Mouse (Mus musculus) lung, adult 2 months (tissue): ENCODE data around the gene Pcdh15.

Experiments used
- CTCF ChIP-seq: fragments of 200-500 bp; IDR thresholded peaks from 2 replicates; pipeline ENCODE4 v1.5.1; 2011; ENCODE audit warnings: mild to moderate bottlenecking, low read length, control low read depth; ENCODE audit not compliant: insufficient read depth
- POLR2A ChIP-seq: fragments of 200-500 bp; IDR thresholded peaks from 2 replicates; pipeline ENCODE4 v1.6.1; 2011; ENCODE audit warnings: low read depth, mild to moderate bottlenecking, control low read depth, low read length, borderline replicate concordance; ENCODE audit errors: extremely low read depth

DNA sequence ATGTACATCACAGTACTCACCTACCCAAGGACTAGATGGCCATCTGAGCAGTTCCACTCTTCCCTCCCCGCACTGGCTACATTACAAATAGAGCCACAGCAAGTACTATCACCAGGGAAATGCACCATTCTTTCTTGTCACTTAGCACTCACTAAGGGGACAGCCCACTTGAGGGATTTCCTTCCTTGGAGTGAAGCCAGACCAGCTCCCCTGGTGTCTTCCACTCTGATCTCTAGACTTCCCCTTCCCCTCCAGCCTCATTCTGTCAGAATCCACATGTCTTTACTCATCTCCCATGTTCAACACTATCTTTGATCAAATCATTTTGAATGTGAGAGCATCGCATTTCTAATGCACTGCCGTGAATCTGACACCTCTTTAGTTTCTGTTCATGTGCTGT is 1413.2 kb downstream of the Pcdh15 start:
- no peak for TF ChIP-seq CTCF
- no peak for TF ChIP-seq POLR2A
